Mouse (Mus musculus) liver, embryonic 13.5 days (tissue): Measurements from ENCODE around the gene Fdx1l. TPM values are rescaled to one million over a fixed set of nuclear protein-coding genes. Genes with fewer than 3 reads are reported as not detected.

Source experiments
- ATAC-seq: fragments of 200-750 bp; cut with Nextera tagmentation; 2 replicates; pipeline ENCODE4 v1.8.0; 2017; ENCODE audit warnings: low read depth, mild to moderate bottlenecking, moderate number of reproducible peaks, moderate library complexity
- DNase-seq: peaks from one replicate; pipeline ENCODE4 v3.0.0; 2022
- H3K27ac ChIP-seq: fragments of 300-500 bp; sonication (generic); 2 replicates; pipeline ENCODE4 v1.5.1; 2015; ENCODE audit warnings: moderate library complexity, mild to moderate bottlenecking, inconsistent platforms
- H3K27me3 ChIP-seq: fragments of 300-500 bp; sonication (generic); 2 replicates; pipeline ENCODE4 v1.6.1; 2015; ENCODE audit warnings: mild to moderate bottlenecking, inconsistent platforms
- H3K36me3 ChIP-seq: fragments of 300-500 bp; sonication (generic); 2 replicates; pipeline ENCODE4 v1.6.1; 2015; ENCODE audit warnings: mild to moderate bottlenecking, inconsistent platforms
- H3K4me1 ChIP-seq: fragments of 300-500 bp; sonication (generic); replicated peaks from 2 replicates; pipeline ENCODE4 v1.6.1; 2015; ENCODE audit warnings: inconsistent platforms
- H3K4me2 ChIP-seq: fragments of 300-500 bp; sonication (generic); 2 replicates; pipeline ENCODE4 v1.6.1; 2015; ENCODE audit warnings: inconsistent platforms, mild to moderate bottlenecking, moderate library complexity
- H3K4me3 ChIP-seq: fragments of 300-500 bp; sonication (generic); replicated peaks from 2 replicates; pipeline ENCODE4 v1.5.1; 2015; ENCODE audit warnings: mild to moderate bottlenecking, inconsistent platforms
- H3K9ac ChIP-seq: fragments of 300-500 bp; sonication (generic); 2 replicates; pipeline ENCODE4 v1.6.1; 2015; ENCODE audit warnings: mild to moderate bottlenecking, inconsistent platforms
- H3K9me3 ChIP-seq: fragments of 300-500 bp; sonication (generic); replicated peaks from 2 replicates; pipeline ENCODE4 v1.6.1; 2016; ENCODE audit warnings: inconsistent platforms
- WGBS: fragments of 180-500 bp; shearing (Covaris S2); methylation state at CpG from one replicate; pipeline ENCODE4 v1.1.7; 2015; ENCODE audit not compliant: insufficient replicate concordance; 5-methylcytosine and 5-hydroxymethylcytosine counted together
- polyA plus RNA-seq: library from polyadenylated mRNA; unstranded; fragments of >200 nt; fragmentation: Nextera tagmentation; extraction: Ambion mirVana; gene quantifications from 2 replicates; pipeline ENCODE4 v1.2.1, GENCODE M21; 2015

Gene Fdx1l
- polyA plus RNA-seq, 1 experiment from 2014 or later = 41.0 TPM

DNA sequence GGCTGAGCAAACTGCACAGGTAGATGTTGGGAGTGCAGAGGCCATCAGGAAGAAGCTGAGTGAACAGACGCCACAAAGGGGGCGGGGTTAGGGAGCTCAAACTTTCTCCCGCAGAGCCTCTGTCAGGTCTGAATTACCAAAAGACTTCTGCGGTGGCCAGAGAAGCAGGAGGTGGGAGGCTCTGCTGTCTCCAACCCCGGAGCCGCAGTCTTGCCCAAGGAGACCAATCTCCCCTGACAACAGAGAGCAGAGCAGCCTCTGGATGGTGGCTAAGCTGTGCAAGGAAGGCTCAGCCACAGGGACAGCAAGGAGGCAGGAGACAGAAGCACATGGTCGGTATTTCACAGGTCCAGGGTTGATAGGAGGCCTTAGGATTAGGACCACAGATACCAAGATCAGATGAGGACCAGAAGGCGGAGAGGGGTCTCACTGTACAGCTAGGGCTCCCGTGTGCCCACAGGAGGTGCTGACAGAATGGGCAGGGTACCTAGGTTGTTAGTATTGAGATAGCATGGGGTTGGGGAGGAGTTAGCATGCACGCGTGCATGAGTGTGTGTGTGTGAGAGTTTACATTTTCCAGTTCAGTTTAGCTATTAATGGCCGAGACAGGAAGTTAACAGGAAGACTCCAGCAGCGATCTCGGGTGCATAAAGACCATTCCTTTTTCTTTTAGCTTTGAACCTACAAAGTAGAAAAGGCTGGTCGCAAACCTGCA is 27.2 kb upstream of the Fdx1l start:
- H3K4me2 ChIP-seq = peak overlapping the region; percentile 46
- no peak for DNase-seq
- H3K9ac ChIP-seq = peak overlapping the region; percentile 53

DNA sequence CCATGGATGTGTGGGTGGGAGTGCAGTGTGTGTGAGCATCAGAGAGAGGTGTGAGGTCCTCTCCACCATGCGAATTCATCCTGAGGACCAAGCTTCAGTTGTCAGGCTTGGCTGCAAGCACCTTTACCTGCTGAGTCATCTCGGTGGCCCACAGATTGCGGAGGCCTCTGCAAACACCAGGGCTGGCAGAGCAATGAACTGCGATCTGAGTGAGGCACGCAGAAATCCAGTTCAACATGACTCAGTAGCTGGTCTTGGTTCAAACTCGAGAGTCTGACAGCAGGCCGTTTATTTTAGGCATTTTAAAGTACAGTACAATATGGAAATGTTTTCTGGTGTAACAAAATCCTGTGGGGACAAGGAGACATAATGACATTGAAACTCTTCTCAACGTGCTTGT is 24.4 kb upstream of the Fdx1l start:
- Histone ChIP-seq H3K27me3 (no peaks in the 10 kb centered on the region), H3K4me2 (no peak overlapping the region), H3K36me3 (peaks cover 15% of the 10 kb centered on the region; the same call in 1 of the 2 replicates), H3K9ac (no peak overlapping the region), H3K9me3 (no peaks in the 10 kb centered on the region), H3K27ac (peak overlapping the region; percentile 5; the same call in 1 of the 2 replicates), H3K4me3 (no peak overlapping the region), H3K4me1 (peaks cover 48% of the 10 kb centered on the region)
- DNase-seq (no peak), ATAC-seq (no peak)
- 35% methylated on average over 8 of the region's 8 CpGs for WGBS

More for the DNA sequence above, 27.2 kb upstream of the Fdx1l start:
- peaks cover 63% of the 10 kb centered on the region for H3K4me1 ChIP-seq
- H3K36me3 ChIP-seq = peaks cover 21% of the 10 kb centered on the region; the same call in 1 of the 2 replicates
- peak overlapping the region; percentile 28 for H3K4me3 ChIP-seq
- no peaks in the 10 kb centered on the region for H3K27me3 ChIP-seq
- ATAC-seq = no peak
- H3K27ac ChIP-seq = peak overlapping the region; percentile 50; the same call in 1 of the 2 replicates
- no peaks in the 10 kb centered on the region for H3K9me3 ChIP-seq
- 20% methylated on average over 15 of the region's 15 CpGs for WGBS

GRCm38 (mm10) chr9:21095958-21096357 is 22.5 kb upstream of the Fdx1l start:
- peaks cover 5% of the 10 kb centered on the region; the same call in 1 of the 2 replicates for H3K36me3 ChIP-seq
- H3K27me3 ChIP-seq = no peaks in the 10 kb centered on the region
- H3K9ac ChIP-seq = no peak overlapping the region
- H3K9me3 ChIP-seq = no peaks in the 10 kb centered on the region
- peaks cover 50% of the 10 kb centered on the region for H3K4me1 ChIP-seq
- no peak overlapping the region for H3K4me2 ChIP-seq
- no peak overlapping the region for H3K27ac ChIP-seq
- no peak for DNase-seq
- 91% methylated on average over 4 of the region's 4 CpGs for WGBS
- no peak for ATAC-seq
- no peak overlapping the region for H3K4me3 ChIP-seq

GRCm38 (mm10) chr9:21093423-21093822 is 20.0 kb upstream of the Fdx1l start:
- Histone ChIP-seq H3K27ac (no peak overlapping the region), H3K4me1 (peaks cover 54% of the 10 kb centered on the region), H3K4me2 (no peak overlapping the region), H3K9ac (peak overlapping the region; percentile 13; the same call in 1 of the 2 replicates), H3K4me3 (no peak overlapping the region), H3K27me3 (no peaks in the 10 kb centered on the region), H3K9me3 (no peaks in the 10 kb centered on the region), H3K36me3 (peaks cover 29% of the 10 kb centered on the region)
- 89% methylated on average over 9 of the region's 9 CpGs for WGBS
- DNase-seq = no peak
- no peak for ATAC-seq

- under 1% methylated on average over 54 of the region's 54 CpGs for WGBS
- peaks cover 49% of the 10 kb centered on the region for H3K4me1 ChIP-seq
Observed at GRCm38 (mm10) chr9:21091707-21092320, 18.4 kb upstream of the Fdx1l start, which contains the start of the genes Gm38431 and Raver1. Gene Gm38431, minus strand, starts transcription at chr9:21091997. Gene Raver1, minus strand, starts transcription at chr9:21092008.

DNA sequence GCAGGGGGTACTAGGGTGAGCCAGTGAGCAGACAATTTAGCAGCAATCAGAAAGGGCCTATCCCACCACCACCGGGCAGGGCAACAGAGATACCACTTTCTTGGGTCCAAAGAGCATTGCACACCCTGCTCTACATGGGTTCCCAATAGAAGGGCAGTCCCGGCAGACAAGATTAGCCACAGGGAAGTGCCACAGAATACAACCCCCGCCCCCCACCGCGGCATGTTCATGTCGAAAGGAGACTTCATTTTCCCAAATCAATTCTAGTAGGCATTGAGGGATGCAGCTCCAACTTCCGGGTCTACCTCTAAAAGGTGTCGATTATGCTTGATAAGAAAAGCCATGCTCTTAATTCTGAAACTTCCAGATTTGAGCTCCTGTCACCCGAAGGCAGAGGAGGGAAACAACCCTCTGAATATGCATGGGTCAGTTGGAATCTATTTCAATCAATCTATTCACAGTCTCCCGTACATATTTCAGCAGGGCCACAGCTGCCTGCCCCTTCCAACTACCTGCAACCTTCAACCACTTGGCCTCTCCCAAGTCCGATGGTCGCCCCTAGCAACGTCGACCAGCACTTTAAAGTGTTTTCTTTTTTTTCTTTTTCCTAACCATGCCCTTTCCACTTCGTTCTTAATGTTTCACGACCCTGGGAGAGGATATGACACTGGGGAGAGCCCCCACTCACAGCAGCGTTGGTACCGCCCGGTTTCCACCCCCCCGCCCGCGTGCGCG is 17.7 kb upstream of the Fdx1l start:
- Histone ChIP-seq H3K4me2 (peak overlapping the region; percentile 92), H3K4me1 (peaks cover 49% of the 10 kb centered on the region), H3K36me3 (peaks cover 52% of the 10 kb centered on the region), H3K9me3 (no peaks in the 10 kb centered on the region), H3K27me3 (no peaks in the 10 kb centered on the region), H3K4me3 (peak overlapping the region; percentile 74), H3K27ac (peak overlapping the region; percentile 87), H3K9ac (peak overlapping the region; percentile 80)
- WGBS = 2% methylated on average over 24 of the region's 24 CpGs
- ATAC-seq (peak; percentile 2), DNase-seq (peak; percentile 29)

More at GRCm38 (mm10) chr9:21091707-21092320, 18.4 kb upstream of the Fdx1l start, which contains the start of the genes Gm38431 and Raver1:
- no peaks in the 10 kb centered on the region for H3K27me3 ChIP-seq
- peak within 1 kb of the TSS; percentile 92 for H3K4me2 ChIP-seq
- peak; percentile 99 for ATAC-seq
- peak; percentile 98 for DNase-seq
- peaks cover 45% of the 10 kb centered on the region for H3K36me3 ChIP-seq
- H3K9ac ChIP-seq = peak within 1 kb of the TSS; percentile 80
- peak within 1 kb of the TSS; percentile 74 for H3K4me3 ChIP-seq
- no peaks in the 10 kb centered on the region for H3K9me3 ChIP-seq
- H3K27ac ChIP-seq = peak within 1 kb of the TSS; percentile 87

- Histone ChIP-seq H3K27ac (peak overlapping the region; percentile 87), H3K27me3 (no peaks in the 10 kb centered on the region), H3K9me3 (no peaks in the 10 kb centered on the region), H3K36me3 (peaks cover 58% of the 10 kb centered on the region), H3K4me2 (peak overlapping the region; percentile 92), H3K4me3 (peak overlapping the region; percentile 74), H3K9ac (peak overlapping the region; percentile 80), H3K4me1 (peaks cover 50% of the 10 kb centered on the region)
- WGBS = 82% methylated on average over 1 of the region's 1 CpGs
- ATAC-seq (no peak), DNase-seq (no peak)
Observed at GRCm38 (mm10) chr9:21090537-21090936, 17.1 kb upstream of the Fdx1l start.

GRCm38 (mm10) chr9:21083324-21083723 is 9.9 kb upstream of the Fdx1l start:
- peaks cover 39% of the 10 kb centered on the region for H3K4me1 ChIP-seq
- no peaks in the 10 kb centered on the region for H3K27me3 ChIP-seq
- peak; percentile 57; the same call in 1 of the 2 replicates for ATAC-seq
- no peak overlapping the region for H3K4me2 ChIP-seq
- 45% methylated on average over 3 of the region's 3 CpGs for WGBS
- H3K9ac ChIP-seq = no peak overlapping the region
- H3K4me3 ChIP-seq = no peak overlapping the region
- H3K27ac ChIP-seq = no peak overlapping the region
- peaks cover 96% of the 10 kb centered on the region for H3K36me3 ChIP-seq
- DNase-seq = no peak
- H3K9me3 ChIP-seq = no peaks in the 10 kb centered on the region

GRCm38 (mm10) chr9:21081127-21081526 is 7.7 kb upstream of the Fdx1l start:
- no peak for ATAC-seq

GRCm38 (mm10) chr9:21075625-21076024 is 2.2 kb upstream of the Fdx1l start:
- ATAC-seq = no peak
- no peaks in the 10 kb centered on the region for H3K27me3 ChIP-seq
- no peak overlapping the region for H3K4me3 ChIP-seq
- H3K4me1 ChIP-seq = peaks cover 34% of the 10 kb centered on the region
- H3K9me3 ChIP-seq = no peaks in the 10 kb centered on the region
- no peak overlapping the region for H3K27ac ChIP-seq
- peaks cover 75% of the 10 kb centered on the region for H3K36me3 ChIP-seq
- 84% methylated on average over 3 of the region's 3 CpGs for WGBS
- H3K9ac ChIP-seq = no peak overlapping the region
- no peak for DNase-seq
- H3K4me2 ChIP-seq = no peak overlapping the region

More at GRCm38 (mm10) chr9:21081127-21081526, 7.7 kb upstream of the Fdx1l start:
- no peaks in the 10 kb centered on the region for H3K27me3 ChIP-seq
- no peak overlapping the region for H3K9ac ChIP-seq
- DNase-seq = no peak
- H3K4me3 ChIP-seq = no peak overlapping the region
- peaks cover 96% of the 10 kb centered on the region for H3K36me3 ChIP-seq
- H3K9me3 ChIP-seq = no peaks in the 10 kb centered on the region
- H3K4me1 ChIP-seq = peaks cover 32% of the 10 kb centered on the region
- H3K4me2 ChIP-seq = no peak overlapping the region
- WGBS = 87% methylated on average over 9 of the region's 9 CpGs
- H3K27ac ChIP-seq = no peak overlapping the region

DNA sequence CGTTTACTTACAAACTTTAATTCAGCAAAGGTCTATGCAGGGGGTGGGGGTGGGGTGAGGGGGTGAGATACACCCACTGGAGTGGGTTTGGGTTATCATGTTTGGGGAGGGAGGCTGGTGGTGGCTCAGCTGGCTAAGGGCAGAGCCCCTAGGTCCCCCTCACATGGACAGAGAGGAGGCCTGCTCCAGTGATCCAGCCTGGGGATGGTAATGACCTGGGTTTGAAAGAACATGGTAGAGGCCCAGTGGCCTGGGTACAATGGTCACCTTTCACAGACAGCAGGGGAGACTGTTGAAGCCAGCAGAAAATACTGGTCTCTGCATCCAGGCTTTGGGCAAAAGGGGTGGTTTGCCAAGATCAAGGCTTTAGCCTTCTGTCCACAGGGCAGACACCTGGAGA is 759 bp upstream of the Fdx1l start:
- whole genome bisulfite sequencing = 73% methylated on average over 1 of the region's 1 CpGs
- ATAC-seq = no peak
- peak overlapping the region; percentile 62; the same call in 1 of the 2 replicates for H3K27ac ChIP-seq
- peaks cover 37% of the 10 kb centered on the region for H3K4me1 ChIP-seq
- no peaks in the 10 kb centered on the region for H3K9me3 ChIP-seq
- H3K4me3 ChIP-seq = no peak overlapping the region
- H3K4me2 ChIP-seq = peak overlapping the region; percentile 92
- DNase-seq = no peak
- H3K27me3 ChIP-seq = no peaks in the 10 kb centered on the region
- peaks cover 66% of the 10 kb centered on the region for H3K36me3 ChIP-seq
- peak overlapping the region; percentile 26; the same call in 1 of the 2 replicates for H3K9ac ChIP-seq
